Mouse (Mus musculus) cerebellum, adult 2 months (tissue): ENCODE data around the gene Ncs1. TPM values are rescaled to one million over a fixed set of nuclear protein-coding genes. Genes with fewer than 3 reads are reported as not detected.

Source experiments
- DNase-seq, 2 experiments: peaks; one replicate each; pipeline ENCODE4 v3.0.0; 2021
- H3K27ac ChIP-seq: fragments of 200-500 bp; 2 replicates; pipeline ENCODE4 v1.5.1; 2012; ENCODE audit warnings: low read length, control low read depth, inconsistent platforms; ENCODE audit not compliant: insufficient read depth
- H3K27me3 ChIP-seq: fragments of 200-500 bp; 2 replicates; pipeline ENCODE4 v1.6.1; 2012; ENCODE audit warnings: inconsistent platforms, mild to moderate bottlenecking, low read length, moderate library complexity; ENCODE audit not compliant: control insufficient read depth, insufficient read depth
- H3K4me1 ChIP-seq: fragments of 200-500 bp; 2 replicates; pipeline ENCODE4 v1.6.1; 2011; ENCODE audit warnings: low read length; ENCODE audit not compliant: control insufficient read depth, insufficient read depth
- H3K4me3 ChIP-seq: fragments of 200-500 bp; replicated peaks from 2 replicates; pipeline ENCODE3; 2011; ENCODE audit warnings: mild to moderate bottlenecking, low read depth, low read length, control low read depth; ENCODE audit not compliant: insufficient read depth
- CTCF ChIP-seq: fragments of 200-500 bp; IDR thresholded peaks from 2 replicates; pipeline ENCODE4 v1.5.1; 2011; ENCODE audit warnings: low read depth, mild to moderate bottlenecking, control low read depth, low read length, moderate library complexity, borderline replicate concordance; ENCODE audit not compliant: insufficient read depth
- POLR2A ChIP-seq: fragments of 200-500 bp; IDR thresholded peaks from 2 replicates; pipeline ENCODE4 v1.6.1; 2011; ENCODE audit warnings: low read length, control low read depth, borderline replicate concordance; ENCODE audit not compliant: insufficient read depth
- WGBS: fragments of 180-500 bp; shearing (Covaris S2); methylation state at CpG from one replicate; pipeline ENCODE4 v1.1.7; 2018; 5-methylcytosine and 5-hydroxymethylcytosine counted together
- polyA plus RNA-seq: library from polyadenylated mRNA; depleted of rRNA; stranded (reverse); fragments of >200 nt; gene quantifications from 2 replicates; pipeline ENCODE4 v1.2.3, GENCODE M21; 2012

The Ncs1 gene
- polyA plus RNA-seq, 1 experiment = 126 TPM

DNA sequence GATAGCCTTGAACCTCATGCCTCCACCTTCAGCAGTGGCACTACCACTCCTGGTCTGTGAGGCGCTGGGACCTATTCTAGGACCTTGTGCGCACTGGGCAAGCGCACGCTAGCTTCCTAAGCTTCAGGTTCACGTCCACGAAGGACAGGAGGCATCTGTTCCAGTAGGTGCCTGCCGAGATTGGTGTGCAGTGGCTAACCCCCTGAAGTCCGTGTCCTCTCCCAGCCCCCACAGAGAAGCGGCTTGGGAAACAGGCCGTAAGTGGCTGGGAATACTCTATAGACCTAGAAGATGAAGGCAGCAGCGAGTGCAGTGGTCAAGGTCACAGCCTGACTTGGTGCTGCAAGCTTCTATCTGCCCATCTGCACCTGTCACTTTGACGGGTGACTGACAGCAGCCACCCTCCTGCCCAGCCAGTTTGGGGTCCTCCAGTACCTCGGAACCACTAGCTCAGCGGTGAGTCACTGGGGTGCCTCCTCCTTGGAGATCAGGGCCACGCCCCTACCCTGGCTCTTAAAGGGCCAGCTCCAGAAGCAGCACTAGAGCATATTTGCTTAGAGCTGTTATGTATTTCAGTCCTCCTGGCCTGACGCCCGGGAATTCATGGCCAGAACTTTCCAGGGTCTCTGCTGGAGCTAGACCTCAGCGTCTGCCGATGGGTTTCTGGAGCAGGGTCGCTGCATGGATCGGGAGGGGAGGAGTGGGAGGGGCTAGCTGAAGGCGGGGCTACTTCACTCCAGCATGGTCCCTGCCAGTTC lies 13.2 kb downstream of the Ncs1 start:
- peak overlapping the region; percentile 75 for H3K27ac ChIP-seq
- H3K4me1 ChIP-seq = peaks cover 85% of the 10 kb centered on the region
- peak overlapping the region; percentile 69 for H3K4me3 ChIP-seq
- H3K27me3 ChIP-seq = no peaks in the 10 kb centered on the region
- 3% methylated on average over 22 of the region's 22 CpGs for WGBS
- DNase-seq = peak; percentile 88
- TF ChIP-seq CTCF (no peak), POLR2A (peak; percentile 72; the same call in 1 of the 2 replicates)

DNA sequence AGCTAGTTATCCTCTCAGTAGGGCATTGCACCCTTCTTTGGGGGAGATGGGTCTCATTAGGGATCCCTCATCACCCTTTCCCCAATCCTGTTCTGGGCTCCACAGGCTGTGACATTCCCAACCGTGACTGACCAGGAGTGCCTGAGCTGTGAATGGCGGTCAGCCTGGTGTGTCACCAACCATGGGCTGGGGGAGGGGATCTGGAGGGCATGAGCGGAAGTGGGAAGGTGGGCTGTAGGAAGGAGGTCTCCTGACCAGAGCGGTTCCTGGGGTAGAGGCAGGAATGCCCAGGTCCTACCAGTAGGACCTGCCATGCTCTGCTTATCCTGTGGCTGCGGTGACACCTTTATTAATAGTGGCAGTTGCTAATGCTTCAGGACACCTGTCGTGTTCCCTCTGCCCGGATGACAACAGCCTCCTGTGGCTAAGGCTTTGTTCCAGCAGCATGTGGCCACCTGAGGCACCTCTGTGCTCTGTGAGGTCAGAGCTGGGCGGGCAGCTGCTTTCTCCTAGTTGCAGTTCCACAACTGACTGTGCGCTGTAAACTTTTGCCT lies 13.8 kb downstream of the Ncs1 start:
- 20% methylated on average over 9 of the region's 9 CpGs for WGBS
- Histone ChIP-seq H3K27ac (peak overlapping the region; percentile 75), H3K4me3 (peak overlapping the region; percentile 69), H3K27me3 (no peaks in the 10 kb centered on the region), H3K4me1 (peaks cover 85% of the 10 kb centered on the region)
- peak in 1 of 2 experiments; percentile 61 for DNase-seq
- TF ChIP-seq POLR2A (no peak), CTCF (no peak)

DNA sequence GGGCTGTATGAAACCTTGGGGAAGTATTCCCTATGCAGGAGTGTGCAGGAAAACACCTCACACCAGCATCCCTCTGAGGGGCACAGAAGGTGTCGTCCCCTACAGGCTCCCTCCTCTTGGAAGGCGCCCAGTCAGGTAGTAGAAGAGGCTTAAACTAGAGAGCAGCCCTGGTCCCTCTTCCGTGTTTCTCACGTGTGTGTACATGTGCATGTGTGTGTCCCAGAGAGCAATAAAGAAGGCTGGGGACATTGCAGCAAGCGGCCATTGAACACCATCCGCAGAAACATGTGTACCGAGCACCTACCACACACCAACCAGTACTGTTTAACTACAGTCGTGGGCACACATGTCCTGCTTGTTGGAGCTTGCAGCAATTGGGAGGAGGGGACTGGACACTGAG lies 14.9 kb downstream of the Ncs1 start:
- TF ChIP-seq CTCF (no peak), POLR2A (no peak)
- DNase-seq = no peak
- Histone ChIP-seq H3K4me3 (no peak overlapping the region), H3K4me1 (peaks cover 86% of the 10 kb centered on the region), H3K27me3 (no peaks in the 10 kb centered on the region), H3K27ac (peak overlapping the region; percentile 64)
- WGBS = 57% methylated on average over 8 of the region's 8 CpGs

DNA sequence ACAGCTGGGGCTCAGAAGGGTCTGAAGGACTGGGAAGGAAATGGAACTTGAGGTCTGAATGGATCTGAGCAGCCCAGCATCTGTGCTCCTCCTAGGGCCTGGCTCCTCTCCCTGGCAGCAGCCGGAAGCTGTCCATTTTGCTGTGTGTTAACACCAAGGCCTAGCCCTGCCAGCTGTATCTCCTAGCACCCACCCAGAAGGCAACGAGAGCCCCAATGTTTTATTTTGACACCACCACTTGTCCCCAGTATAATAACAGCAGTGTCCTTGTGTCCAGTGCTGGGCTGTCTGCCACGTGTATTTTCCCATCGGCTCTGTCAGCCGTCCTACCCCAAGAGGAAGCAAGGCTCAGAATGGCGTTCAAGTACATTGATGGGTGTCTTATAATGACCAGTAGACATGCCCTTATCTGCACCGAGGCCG lies 17.4 kb downstream of the Ncs1 start:
- DNase-seq = peak; percentile 60 to 64

DNA sequence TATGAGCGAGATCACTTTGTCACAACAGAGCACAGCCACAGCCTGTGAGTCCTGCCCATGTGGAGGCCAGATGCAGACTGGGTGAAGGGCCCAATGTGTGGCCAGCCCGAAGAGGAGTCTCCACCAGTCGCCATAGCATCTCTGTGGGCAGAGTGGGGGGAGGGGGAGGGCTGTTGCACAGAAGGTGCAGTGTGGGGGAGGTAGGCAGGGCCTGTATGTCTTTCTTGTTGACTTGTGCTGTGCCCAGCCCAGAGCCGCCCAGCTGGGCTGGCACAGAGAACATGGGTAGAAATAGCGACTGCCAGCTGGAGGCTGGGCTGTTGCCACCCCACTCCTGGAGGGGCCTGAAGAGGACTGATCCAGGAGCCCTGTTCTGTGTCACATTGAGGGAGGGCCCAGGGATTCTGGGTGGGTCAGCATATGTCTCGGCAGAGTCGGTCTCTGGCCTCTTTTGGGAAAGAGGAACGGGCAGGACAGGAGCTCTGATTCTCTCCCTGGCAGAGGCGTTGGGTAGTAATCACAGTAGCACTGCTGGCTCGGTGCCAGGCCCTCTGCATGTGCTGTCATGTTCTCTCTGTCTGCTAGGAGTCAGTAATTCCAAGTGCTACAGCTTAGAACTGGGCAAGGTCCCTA lies 18.2 kb downstream of the Ncs1 start:
- no peaks in the 10 kb centered on the region for H3K27me3 ChIP-seq
- DNase-seq = peak; percentile 91 to 93
- TF ChIP-seq CTCF = no peak
- no peak for TF ChIP-seq POLR2A
- peaks cover 83% of the 10 kb centered on the region for H3K4me1 ChIP-seq
- no peak overlapping the region for H3K4me3 ChIP-seq
- WGBS = 5% methylated on average over 10 of the region's 10 CpGs
- H3K27ac ChIP-seq = peak overlapping the region; percentile 91

More for the DNA sequence above, 17.4 kb downstream of the Ncs1 start:
- WGBS = 7% methylated on average over 8 of the region's 8 CpGs
- TF ChIP-seq CTCF (no peak), POLR2A (no peak)
- Histone ChIP-seq H3K27ac (peak overlapping the region; percentile 91), H3K4me3 (no peak overlapping the region), H3K4me1 (peaks cover 81% of the 10 kb centered on the region), H3K27me3 (no peaks in the 10 kb centered on the region)

DNA sequence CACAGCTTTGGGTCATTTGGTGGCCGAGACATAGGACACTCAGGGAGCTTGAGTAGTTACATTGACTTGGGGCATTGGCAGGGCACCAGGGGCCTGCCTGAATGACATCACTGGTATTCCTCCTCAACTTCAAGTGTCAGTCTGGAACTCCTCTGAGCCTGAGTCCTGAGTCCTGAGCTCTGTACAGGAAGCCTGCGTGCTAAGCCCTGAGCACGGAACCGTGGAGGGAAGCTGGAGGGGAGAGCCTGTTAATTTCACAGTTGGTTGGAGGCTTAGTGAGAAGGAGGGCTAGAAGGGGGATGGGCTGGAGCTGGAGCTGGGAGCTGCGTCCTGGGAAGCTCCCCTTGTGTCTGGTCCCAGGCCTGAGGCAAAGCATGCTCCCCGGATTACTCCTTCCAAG lies 21.8 kb downstream of the Ncs1 start:
- H3K27ac ChIP-seq = no peak overlapping the region
- DNase-seq = peak in 1 of 2 experiments; percentile 42
- TF ChIP-seq CTCF (no peak), POLR2A (no peak)
- H3K4me3 ChIP-seq = no peak overlapping the region
- 36% methylated on average over 6 of the region's 6 CpGs for WGBS
- H3K27me3 ChIP-seq = no peaks in the 10 kb centered on the region
- H3K4me1 ChIP-seq = peaks cover 74% of the 10 kb centered on the region

DNA sequence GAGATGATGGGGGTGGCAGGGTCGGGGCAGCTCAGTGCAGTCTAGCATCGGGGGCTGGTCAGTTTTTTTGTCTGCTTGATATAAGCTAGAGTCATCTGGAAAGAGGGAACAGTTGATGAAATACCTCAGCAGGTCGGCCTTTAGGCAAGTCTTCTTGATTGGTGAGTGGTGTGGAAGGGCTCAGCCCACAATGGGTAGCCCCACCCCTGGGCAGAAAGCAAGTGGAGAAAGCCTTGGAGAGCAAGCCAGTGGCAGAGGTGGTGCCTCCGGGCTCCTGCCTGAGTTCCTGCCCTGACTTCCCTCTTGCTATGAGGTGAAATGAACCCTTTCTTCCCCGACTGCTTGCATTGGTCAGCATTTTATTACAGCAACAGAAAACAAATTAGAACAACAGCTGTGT lies 23.0 kb downstream of the Ncs1 start:
- peaks cover 67% of the 10 kb centered on the region for H3K4me1 ChIP-seq
- H3K27ac ChIP-seq = no peak overlapping the region
- H3K27me3 ChIP-seq = no peaks in the 10 kb centered on the region
- 37% methylated on average over 5 of the region's 5 CpGs for WGBS
- TF ChIP-seq CTCF (no peak), POLR2A (no peak)
- no peak overlapping the region for H3K4me3 ChIP-seq
- DNase-seq = no peak
